In genomic region chr3:54914845-54915642, GRCm38 (mm10) we compare ENCODE assay signal across 10 mouse cellular contexts. TPM values are rescaled to one million over a fixed set of nuclear protein-coding genes. Genes with fewer than 3 reads are reported as not detected.
DNase-seq lines count a peak whose midpoint lies in the region; ATAC-seq lines count a peak whose summit lies in the region.
"Had no signal": no experiment of that assay in that cellular context is flagged by ENCODE, and none has a peak within 500 bp of the region (broad histone marks: within the 10 kb centered on the region; RNA-seq: fewer than 3 reads in every experiment).

No protein-coding gene starts in this region.

- H3K9ac ChIP-seq in heart, embryonic 13.5 days = peak overlapping the region; percentile 75
- H3K9ac ChIP-seq in hindbrain, embryonic 14.5 days = peak overlapping the region; percentile 61
- peak overlapping the region; percentile 59 for H3K9ac ChIP-seq in midbrain, embryonic 15.5 days

- DNase-seq in heart, adult 8-10 months (ENCODE audit: low spot score) = no peak
- peak; percentile 55 for DNase-seq in embryo, embryonic 10.5 days (ENCODE audit: low spot score)
- no peak for DNase-seq in hindbrain, embryonic 14.5 days (ENCODE audit: low spot score)
- no peak for DNase-seq in thymus, postnatal 0 days (ENCODE audit: low spot score)
- no peak for DNase-seq in ovary, postnatal 10 days (ENCODE audit: low spot score)
- no peak for DNase-seq in urinary bladder, postnatal 36 days (ENCODE audit: low spot score in 2 of 2)

- H3K27me3 ChIP-seq in heart, embryonic 13.5 days (replicated peaks) = peaks cover 55% of the 10 kb centered on the region
- peaks cover 5% of the 10 kb centered on the region; the same call in 1 of the 2 replicates for H3K27me3 ChIP-seq in hindbrain, embryonic 14.5 days (ENCODE audit: control insufficient read depth, insufficient read depth, low read length)
- H3K27me3 ChIP-seq in midbrain, embryonic 15.5 days (replicated peaks) = no peaks in the 10 kb centered on the region; the same call in 1 of the 2 replicates

- peak overlapping the region; percentile 66 for H3K4me3 ChIP-seq in heart, embryonic 13.5 days
- peak overlapping the region; percentile 52 for H3K4me3 ChIP-seq in hindbrain, embryonic 14.5 days (replicated peaks; ENCODE audit: low read length)
- peak overlapping the region; percentile 63 for H3K4me3 ChIP-seq in midbrain, embryonic 15.5 days

- H3K4me1 ChIP-seq in heart, embryonic 13.5 days = peaks cover 12% of the 10 kb centered on the region
- no peaks in the 10 kb centered on the region for H3K4me1 ChIP-seq in hindbrain, embryonic 14.5 days (replicated peaks; ENCODE audit: control insufficient read depth, insufficient read depth, low read length)
- H3K4me1 ChIP-seq in midbrain, embryonic 15.5 days = peaks cover 12% of the 10 kb centered on the region

- no peaks in the 10 kb centered on the region for H3K9me3 ChIP-seq in heart, embryonic 13.5 days
- H3K9me3 ChIP-seq in hindbrain, embryonic 14.5 days (ENCODE audit: control insufficient read depth, low read length) = no peaks in the 10 kb centered on the region
- H3K9me3 ChIP-seq in midbrain, embryonic 15.5 days = no peaks in the 10 kb centered on the region

- H3K27ac ChIP-seq in heart, embryonic 13.5 days (replicated peaks) = no peak overlapping the region
- H3K27ac ChIP-seq in hindbrain, embryonic 14.5 days = no peak overlapping the region
- H3K27ac ChIP-seq in midbrain, embryonic 15.5 days = no peak overlapping the region
- H3K27ac ChIP-seq: macrophage had no signal

- ATAC-seq in heart, embryonic 13.5 days (ENCODE audit: extremely low read depth, insufficient number of reproducible peaks, low FRiP score, low TSS enrichment) = no peak
- peak; percentile 54; the same call in 1 of the 2 replicates for ATAC-seq in hindbrain, embryonic 14.5 days (ENCODE audit: low FRiP score)
- ATAC-seq in midbrain, embryonic 15.5 days (replicated peaks) = peak; percentile 53; the same call in 1 of the 2 replicates

- H3K4me2 ChIP-seq in heart, embryonic 13.5 days = peak overlapping the region; percentile 95
- peak overlapping the region; percentile 84 for H3K4me2 ChIP-seq in hindbrain, embryonic 14.5 days (replicated peaks)
- peak overlapping the region; percentile 93 for H3K4me2 ChIP-seq in midbrain, embryonic 15.5 days

- WGBS in heart, embryonic 13.5 days = 3% methylated on average over 31 of the region's 31 CpGs
- WGBS in hindbrain, embryonic 14.5 days = 2% methylated on average over 31 of the region's 31 CpGs
- WGBS in midbrain, embryonic 15.5 days = 2% methylated on average over 31 of the region's 31 CpGs

- H3K36me3 ChIP-seq in heart, embryonic 13.5 days = no peaks in the 10 kb centered on the region
- no peaks in the 10 kb centered on the region for H3K36me3 ChIP-seq in hindbrain, embryonic 14.5 days (replicated peaks; ENCODE audit: control insufficient read depth, insufficient read depth)
- H3K36me3 ChIP-seq in midbrain, embryonic 15.5 days (replicated peaks) = no peaks in the 10 kb centered on the region

RNA-seq across cellular contexts. Expression of gene Sertm1, which starts 0.6 kb away (rescaled TPM):
- 0.12 and 0.15 TPM in 2 replicates for polyA plus RNA-seq in heart, embryonic 13.5 days (2015; fragmentation: Nextera tagmentation; extraction: Ambion mirVana)
- under 1 TPM; 0.14 to 0.31 (median 0.19) TPM for total RNA-seq in heart, adult 8-10 months (2022)
- polyA plus RNA-seq in hindbrain, embryonic 14.5 days (2014; fragmentation: Nextera tagmentation; extraction: Ambion mirVana) = 1.4 and 1.5 TPM in 2 replicates
- 1.3 and 1.4 TPM in 2 replicates for polyA plus RNA-seq in midbrain, embryonic 15.5 days (2015; fragmentation: Nextera tagmentation; extraction: Ambion mirVana)
- not detected in 2 replicates for polyA plus RNA-seq in thymus, postnatal 0 days (2015; fragmentation: Nextera tagmentation; extraction: Ambion mirVana)
- total RNA-seq: CH12.LX had no signal
- polyA plus RNA-seq: macrophage had no signal
